Mouse (Mus musculus) midbrain, embryonic 13.5 days (tissue): Measurements from ENCODE around the gene Nip7. TPM values are rescaled to one million over a fixed set of nuclear protein-coding genes. Genes with fewer than 3 reads are reported as not detected.

Source experiments
- ATAC-seq: fragments of 200-750 bp; cut with Nextera tagmentation; 2 replicates; pipeline ENCODE4 v1.8.0; 2017; ENCODE audit warnings: mild to moderate bottlenecking, moderate TSS enrichment, moderate library complexity
- H3K27ac ChIP-seq: fragments of 300-500 bp; sonication (generic); 2 replicates; pipeline ENCODE4 v1.5.1; 2015; ENCODE audit warnings: inconsistent platforms, mild to moderate bottlenecking, moderate library complexity
- H3K27me3 ChIP-seq: fragments of 300-500 bp; sonication (generic); 2 replicates; pipeline ENCODE4 v1.6.1; 2015; ENCODE audit warnings: mild to moderate bottlenecking, inconsistent platforms
- H3K36me3 ChIP-seq: fragments of 300-500 bp; sonication (generic); 2 replicates; pipeline ENCODE4 v1.6.1; 2015; ENCODE audit warnings: mild to moderate bottlenecking, inconsistent platforms
- H3K4me1 ChIP-seq: fragments of 300-500 bp; sonication (generic); replicated peaks from 2 replicates; pipeline ENCODE4 v1.6.1; 2015; ENCODE audit warnings: inconsistent platforms
- H3K4me2 ChIP-seq: fragments of 300-500 bp; sonication (generic); replicated peaks from 2 replicates; pipeline ENCODE4 v1.6.1; 2015; ENCODE audit warnings: moderate library complexity, mild to moderate bottlenecking, inconsistent platforms
- H3K4me3 ChIP-seq: fragments of 300-500 bp; sonication (generic); replicated peaks from 2 replicates; pipeline ENCODE4 v1.5.1; 2015; ENCODE audit warnings: mild to moderate bottlenecking, inconsistent platforms
- H3K9ac ChIP-seq: fragments of 300-500 bp; sonication (generic); replicated peaks from 2 replicates; pipeline ENCODE4 v1.6.1; 2015; ENCODE audit warnings: mild to moderate bottlenecking, inconsistent platforms
- H3K9me3 ChIP-seq: fragments of 300-500 bp; sonication (generic); 2 replicates; pipeline ENCODE4 v1.6.1; 2016; ENCODE audit warnings: mild to moderate bottlenecking, inconsistent platforms
- WGBS: fragments of 180-500 bp; shearing (Covaris S2); methylation state at CpG from one replicate; pipeline ENCODE4 v1.1.7; 2015; 5-methylcytosine and 5-hydroxymethylcytosine counted together
- microRNA-seq: library from miRNA; unstranded; fragments of <30 nt; microRNA quantifications from one replicate; pipeline ENCODE4, GENCODE M21; 2016
- polyA plus RNA-seq: library from polyadenylated mRNA; unstranded; fragments of >200 nt; fragmentation: Nextera tagmentation; extraction: Ambion mirVana; gene quantifications from 2 replicates; pipeline ENCODE4 v1.2.1, GENCODE M21; 2015

Gene Nip7
- polyA plus RNA-seq, 1 experiment from 2014 or later = 81.9 TPM

DNA sequence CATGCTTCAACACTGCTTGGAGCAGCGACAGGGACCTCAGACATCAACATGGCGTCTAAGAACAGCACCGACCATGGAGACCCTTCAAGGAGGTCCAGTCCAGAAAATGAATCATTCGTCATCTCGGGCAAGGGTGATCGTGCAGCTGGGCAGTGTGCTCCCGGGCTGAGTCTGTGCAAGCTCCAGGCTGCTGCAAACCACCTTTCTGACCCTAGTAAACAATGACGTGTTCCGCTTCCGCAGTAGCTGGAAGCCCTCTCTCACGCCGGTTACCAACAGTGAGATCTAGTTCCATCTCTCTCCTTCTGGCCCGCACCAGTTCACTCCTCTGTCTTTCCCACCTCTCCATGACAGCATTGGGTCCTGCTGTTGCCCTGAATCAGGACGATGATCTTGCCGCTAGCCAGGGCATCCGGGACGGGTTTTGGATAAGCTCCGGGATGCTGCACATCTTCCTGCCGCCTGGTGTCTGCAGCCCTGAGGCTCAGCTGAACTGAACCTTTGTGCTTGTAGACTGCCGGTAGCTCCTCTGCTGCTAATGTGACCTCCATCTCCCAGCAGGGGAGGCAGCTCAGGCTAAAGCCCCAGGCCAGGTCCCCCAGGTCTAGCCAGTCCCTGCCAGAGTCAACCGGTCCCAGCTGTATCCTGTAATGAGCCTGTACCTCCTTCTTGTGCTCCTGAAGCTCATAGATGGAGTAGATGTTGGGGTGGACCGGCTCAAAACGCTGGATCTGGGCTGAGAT, 52.5 kb downstream of the Nip7 start:
- Histone ChIP-seq H3K4me2 (no peak overlapping the region; the same call in 1 of the 2 replicates), H3K4me3 (no peak overlapping the region), H3K9ac (no peak overlapping the region), H3K27me3 (no peaks in the 10 kb centered on the region), H3K27ac (no peak overlapping the region), H3K36me3 (no peaks in the 10 kb centered on the region), H3K9me3 (no peaks in the 10 kb centered on the region), H3K4me1 (peaks cover 4% of the 10 kb centered on the region; the same call in 1 of the 2 replicates)
- no peak for ATAC-seq
- WGBS = 69% methylated on average over 23 of the region's 23 CpGs

DNA sequence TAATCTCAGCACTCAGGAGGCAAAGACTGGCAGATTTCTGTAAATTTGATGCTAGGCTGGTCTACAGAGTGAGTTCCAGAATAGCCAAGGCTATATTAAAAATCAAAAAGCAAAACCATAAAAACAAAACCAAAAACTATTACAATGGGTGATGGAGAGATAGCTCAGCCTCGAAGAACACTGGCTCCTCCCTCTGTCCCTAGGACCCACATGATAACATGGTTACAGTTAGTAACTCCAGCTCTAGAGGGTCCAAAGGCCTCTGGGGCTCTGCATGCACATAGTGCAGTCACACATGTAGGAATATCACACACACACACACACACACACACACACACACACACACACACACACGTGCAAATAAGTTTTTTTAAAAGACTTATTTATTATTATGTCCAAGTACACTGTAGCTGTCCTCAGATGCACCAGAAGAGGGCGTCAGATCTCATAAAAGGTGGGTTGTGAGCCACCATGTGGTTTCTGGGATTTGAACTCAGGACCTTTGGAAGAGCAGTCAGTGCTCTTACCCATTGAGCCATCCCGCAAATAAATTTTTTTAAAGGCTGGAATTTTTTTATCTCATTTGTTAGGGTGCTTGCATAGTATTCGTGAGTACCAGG, 53.2 kb downstream of the Nip7 start:
- Histone ChIP-seq H3K4me2 (no peak overlapping the region), H3K4me1 (peaks cover 9% of the 10 kb centered on the region; the same call in 1 of the 2 replicates), H3K9me3 (no peaks in the 10 kb centered on the region), H3K36me3 (no peaks in the 10 kb centered on the region), H3K27ac (no peak overlapping the region), H3K27me3 (no peaks in the 10 kb centered on the region), H3K4me3 (no peak overlapping the region), H3K9ac (no peak overlapping the region)
- WGBS = 86% methylated on average over 5 of the region's 5 CpGs
- no peak for ATAC-seq

Small RNAs within 50 kb of the gene (microRNA-seq; reads per million reads assigned to microRNA genes)
- 1.0 reads per million for gene Mir7075

Other genes starting within 250 kb of the Nip7 start
- gene Has3, start 186.6 kb upstream of the Nip7 start, polyA plus RNA-seq = 0.97 and 1.3 TPM in 2 replicates
- gene Utp4, start 163.2 kb upstream of the Nip7 start, polyA plus RNA-seq = 44.9 and 48.1 TPM in 2 replicates
- gene Sntb2, start 121.1 kb upstream of the Nip7 start, polyA plus RNA-seq = 5.4 and 6.7 TPM in 2 replicates
- 127 and 130 TPM in 2 replicates for gene Vps4a, start 25.7 kb upstream of the Nip7 start, polyA plus RNA-seq
- 32.8 and 36.8 TPM in 2 replicates for gene Pdf, start 8.3 kb upstream of the Nip7 start, polyA plus RNA-seq
- gene Cog8, start 188 bp upstream of the Nip7 start, polyA plus RNA-seq = 37.0 and 42.0 TPM in 2 replicates
- gene Tmed6, start 8.8 kb downstream of the Nip7 start, polyA plus RNA-seq = not detected in 2 replicates
- 26.9 and 29.3 TPM in 2 replicates for gene Terf2, start 39.7 kb downstream of the Nip7 start, polyA plus RNA-seq
- 114 and 116 TPM in 2 replicates for gene Cyb5b, start 93.8 kb downstream of the Nip7 start, polyA plus RNA-seq
- 13.3 TPM in 2 replicates for gene Nfat5, start 236.6 kb downstream of the Nip7 start, polyA plus RNA-seq